Mouse (Mus musculus): ENCODE results near the gene Tceal9. TPM values are rescaled to one million over a fixed set of nuclear protein-coding genes. Genes with fewer than 3 reads are reported as not detected.
"Not testable (repeated sequence)": the region's sequence is repeated elsewhere in the genome, so short reads cannot be mapped to it uniquely, and the experiment has no call there.

The Tceal9 gene
- 104 TPM in 2 replicates for polyA plus RNA-seq (2012; rRNA removed)

GRCm38 (mm10) chrX:136244574-136245229 lies at the start of gene Tceal9:
Gene Tceal9 (plus strand): TSS chrX:136245079.
- Histone ChIP-seq H3K27ac (ENCODE audit: insufficient read depth, low read length) (peak within 1 kb of the TSS; percentile 15; the same call in 1 of the 2 replicates), H3K4me1 (ENCODE audit: control insufficient read depth, insufficient read depth, low read length) (no peaks in the 10 kb centered on the region), H3K4me3 (ENCODE audit: insufficient read depth, low read length) (peak within 1 kb of the TSS; percentile 48)
- TF ChIP-seq CTCF (IDR thresholded peaks at IDR 0.05; ENCODE audit: extremely low read depth, insufficient read depth, low read length) (no peak), POLR2A (IDR thresholded peaks at IDR 0.05; ENCODE audit: extremely low read depth, insufficient read depth, low read length) (peak; percentile 96)

- no peak overlapping the region for H3K4me3 ChIP-seq (ENCODE audit: insufficient read depth, low read length)
- TF ChIP-seq CTCF (IDR thresholded peaks at IDR 0.05; ENCODE audit: extremely low read depth, insufficient read depth, low read length) (no peak), POLR2A (IDR thresholded peaks at IDR 0.05; ENCODE audit: extremely low read depth, insufficient read depth, low read length) (no peak)
- H3K4me1 ChIP-seq (ENCODE audit: control insufficient read depth, insufficient read depth, low read length), result no peaks in the 10 kb centered on the region
- H3K27ac ChIP-seq (ENCODE audit: insufficient read depth, low read length), result no peak overlapping the region
Observed at GRCm38 (mm10) chrX:136195193-136195944, 49.5 kb upstream of the Tceal9 start.

- no peak overlapping the region for H3K4me3 ChIP-seq (ENCODE audit: insufficient read depth, low read length)
- peak; percentile 20 for TF ChIP-seq CTCF (IDR thresholded peaks at IDR 0.05; ENCODE audit: extremely low read depth, insufficient read depth, low read length)
- no peak for TF ChIP-seq POLR2A (IDR thresholded peaks at IDR 0.05; ENCODE audit: extremely low read depth, insufficient read depth, low read length)
- no peaks in the 10 kb centered on the region for H3K4me1 ChIP-seq (ENCODE audit: control insufficient read depth, insufficient read depth, low read length)
- H3K27ac ChIP-seq (ENCODE audit: insufficient read depth, low read length), result no peak overlapping the region
Observed at GRCm38 (mm10) chrX:136196873-136197272, 48.0 kb upstream of the Tceal9 start.

GRCm38 (mm10) chrX:136203257-136203656 lies 41.6 kb upstream of the Tceal9 start:
- H3K4me1 ChIP-seq (ENCODE audit: control insufficient read depth, insufficient read depth, low read length), result peaks cover 2% of the 10 kb centered on the region; the same call in 1 of the 2 replicates
- peak overlapping the region; percentile 84 for H3K4me3 ChIP-seq (ENCODE audit: insufficient read depth, low read length)
- TF ChIP-seq POLR2A (IDR thresholded peaks at IDR 0.05; ENCODE audit: extremely low read depth, insufficient read depth, low read length) (no peak), CTCF (IDR thresholded peaks at IDR 0.05; ENCODE audit: extremely low read depth, insufficient read depth, low read length) (no peak)
- peak overlapping the region; percentile 70 for H3K27ac ChIP-seq (ENCODE audit: insufficient read depth, low read length)

- Histone ChIP-seq H3K4me3 (ENCODE audit: insufficient read depth, low read length) (peak within 1 kb of the TSS; percentile 84), H3K27ac (ENCODE audit: insufficient read depth, low read length) (peak within 1 kb of the TSS; percentile 70), H3K4me1 (ENCODE audit: control insufficient read depth, insufficient read depth, low read length) (peaks cover 2% of the 10 kb centered on the region; the same call in 1 of the 2 replicates)
- TF ChIP-seq POLR2A (IDR thresholded peaks at IDR 0.05; ENCODE audit: extremely low read depth, insufficient read depth, low read length) (peak; percentile 87; the same call in 1 of the 2 replicates), CTCF (IDR thresholded peaks at IDR 0.05; ENCODE audit: extremely low read depth, insufficient read depth, low read length) (no peak)
Observed at GRCm38 (mm10) chrX:136203664-136204066, 41.2 kb upstream of the Tceal9 start, which contains the start of gene Tceal5. Gene Tceal5 (minus strand): TSS chrX:136203876.

GRCm38 (mm10) chrX:136204406-136204805 lies 40.5 kb upstream of the Tceal9 start:
- no peak overlapping the region; the same call in 1 of the 2 replicates for H3K4me3 ChIP-seq (ENCODE audit: insufficient read depth, low read length)
- H3K4me1 ChIP-seq (ENCODE audit: control insufficient read depth, insufficient read depth, low read length), result peaks cover 2% of the 10 kb centered on the region; the same call in 1 of the 2 replicates
- no peak overlapping the region for H3K27ac ChIP-seq (ENCODE audit: insufficient read depth, low read length)
- TF ChIP-seq POLR2A (IDR thresholded peaks at IDR 0.05; ENCODE audit: extremely low read depth, insufficient read depth, low read length) (no peak), CTCF (IDR thresholded peaks at IDR 0.05; ENCODE audit: extremely low read depth, insufficient read depth, low read length) (no peak)

GRCm38 (mm10) chrX:136213396-136213795 lies 31.5 kb upstream of the Tceal9 start:
- TF ChIP-seq CTCF (IDR thresholded peaks at IDR 0.05; ENCODE audit: extremely low read depth, insufficient read depth, low read length), result no peak
- TF ChIP-seq POLR2A (IDR thresholded peaks at IDR 0.05; ENCODE audit: extremely low read depth, insufficient read depth, low read length), result no peak
- no peak overlapping the region for H3K27ac ChIP-seq (ENCODE audit: insufficient read depth, low read length)

GRCm38 (mm10) chrX:136214729-136215677 lies 29.9 kb upstream of the Tceal9 start, which contains the start of the genes Tceal7 and Bex1:
Gene Tceal7 (plus strand): TSS chrX:136214779.
Gene Bex1 (minus strand): TSS chrX:136215513.
- peak within 1 kb of the TSS; percentile 57 for H3K4me3 ChIP-seq (ENCODE audit: insufficient read depth, low read length)
- H3K27ac ChIP-seq (ENCODE audit: insufficient read depth, low read length); H3K4me1 ChIP-seq (ENCODE audit: control insufficient read depth, insufficient read depth, low read length): not testable (repeated sequence)

More at GRCm38 (mm10) chrX:136213396-136213795, 31.5 kb upstream of the Tceal9 start:
- H3K4me3 ChIP-seq (ENCODE audit: insufficient read depth, low read length), result no peak overlapping the region
- no peaks in the 10 kb centered on the region for H3K4me1 ChIP-seq (ENCODE audit: control insufficient read depth, insufficient read depth, low read length)

- Histone ChIP-seq H3K4me1 (ENCODE audit: control insufficient read depth, insufficient read depth, low read length) (no peaks in the 10 kb centered on the region), H3K4me3 (ENCODE audit: insufficient read depth, low read length) (no peak overlapping the region), H3K27ac (ENCODE audit: insufficient read depth, low read length) (no peak overlapping the region)
- no peak for TF ChIP-seq CTCF (IDR thresholded peaks at IDR 0.05; ENCODE audit: extremely low read depth, insufficient read depth, low read length)
- TF ChIP-seq POLR2A (IDR thresholded peaks at IDR 0.05; ENCODE audit: extremely low read depth, insufficient read depth, low read length), result no peak
Observed at GRCm38 (mm10) chrX:136216303-136216702, 28.6 kb upstream of the Tceal9 start.
